Mouse (Mus musculus) C2C12 (cell line): ENCODE data around the gene Map3k4. TPM values are rescaled to one million over a fixed set of nuclear protein-coding genes. Genes with fewer than 3 reads are reported as not detected.

Experiments used
- H3K27me3 ChIP-seq: one replicate; pipeline ENCODE4 v1.6.1; 2011; ENCODE audit not compliant: control insufficient read depth, insufficient read depth, insufficient read length
- H3K36me3 ChIP-seq: one replicate; pipeline ENCODE4 v1.6.1; 2011; ENCODE audit not compliant: control insufficient read depth, insufficient read depth
- H3K4me3 ChIP-seq: one replicate; pipeline ENCODE4 v1.5.1; 2011; ENCODE audit warnings: mild to moderate bottlenecking, control low read depth; ENCODE audit not compliant: poor library complexity, insufficient read depth, severe bottlenecking
- H3K79me2 ChIP-seq: one replicate; pipeline ENCODE4 v1.6.1; 2011; ENCODE audit not compliant: control insufficient read depth, insufficient read depth
- H3K79me3 ChIP-seq: one replicate; pipeline ENCODE4 v1.6.1; 2011; ENCODE audit warnings: low read depth, control low read depth
- H3ac ChIP-seq: one replicate; pipeline ENCODE3; 2011; ENCODE audit warnings: low read depth; ENCODE audit not compliant: control insufficient read depth, insufficient read length
- CEBPB ChIP-seq: IDR thresholded peaks from one replicate; pipeline ENCODE4 v1.6.1; 2011; ENCODE audit warnings: low read depth, mild to moderate bottlenecking, control low read depth, moderate library complexity
- CTCF ChIP-seq: IDR thresholded peaks from one replicate; pipeline ENCODE4 v1.5.1; 2011; ENCODE audit not compliant: control insufficient read depth, insufficient read depth, insufficient read length
- FOSL1 ChIP-seq: IDR thresholded peaks from one replicate; pipeline ENCODE4 v1.8.0; 2011; ENCODE audit warnings: mild to moderate bottlenecking, low read length; ENCODE audit not compliant: poor library complexity, insufficient read depth, severe bottlenecking
- MAX ChIP-seq: IDR thresholded peaks from one replicate; pipeline ENCODE4 v1.6.1; 2011; ENCODE audit warnings: mild to moderate bottlenecking, control low read depth
- MYOD1 ChIP-seq: IDR thresholded peaks from one replicate; pipeline ENCODE4 v1.6.1; 2011; ENCODE audit warnings: low read depth; ENCODE audit not compliant: control insufficient read depth, insufficient read length
- MYOG ChIP-seq: IDR thresholded peaks from one replicate; pipeline ENCODE4 v1.6.1; 2011; ENCODE audit not compliant: control insufficient read depth, insufficient read length; ENCODE audit errors: extremely low read depth
- USF1 ChIP-seq: IDR thresholded peaks from one replicate; pipeline ENCODE4 v1.6.1; 2011; ENCODE audit warnings: low read depth, mild to moderate bottlenecking, control low read depth, moderate library complexity
- long read RNA-seq, 2 experiments: library from polyadenylated mRNA; unstranded; transcript quantifications; one replicate each; pipeline ENCODE4 v2.0.0; 2019 to 2020
- polyA plus RNA-seq: library from polyadenylated mRNA; unstranded; fragments of >200 nt; fragmentation: generic; extraction: Trizol; gene quantifications from one replicate; pipeline ENCODE4 v1.2.1, GENCODE M21; 2012; ENCODE audit warnings: missing spikeins

Map3k4 gene
- polyA plus RNA-seq: 20.9 TPM
- long read RNA-seq, experiment 1, partial matches to known transcripts: 4 of 13 reads
- long read RNA-seq, experiment 1, other reads (novel, unspliced or antisense): 4 of 13 reads
- long read RNA-seq, experiment 2, full-length matches to known transcripts: 85 of 130 reads
- long read RNA-seq, experiment 2, partial matches to known transcripts: 24 of 130 reads
- long read RNA-seq, experiment 2, other reads (novel, unspliced or antisense): 21 of 130 reads

- Histone ChIP-seq H3ac (peak within 1 kb of the TSS; percentile 88), H3K27me3 (no peaks in the 10 kb centered on the region), H3K4me3 (peak within 1 kb of the TSS; percentile 95), H3K36me3 (no peaks in the 10 kb centered on the region), H3K79me2 (peaks cover 48% of the 10 kb centered on the region), H3K79me3 (peaks cover 18% of the 10 kb centered on the region)
- TF ChIP-seq CEBPB (no peak), MAX (no peak), FOSL1 (no peak), MYOG (no peak), CTCF (peak; percentile 21), MYOD1 (no peak), USF1 (no peak)
Observed at GRCm38 (mm10) chr17:12318663-12319201, at the start of gene Map3k4. TSS of gene Map3k4 (minus strand) at chr17:12318796.

GRCm38 (mm10) chr17:12367373-12367930, 48.9 kb upstream of the Map3k4 start:
- H3K4me3 ChIP-seq: no peak overlapping the region
- TF ChIP-seq MAX (no peak), CTCF (peak; percentile 83)
- H3K79me3 ChIP-seq: no peaks in the 10 kb centered on the region
- H3K36me3 ChIP-seq: no peaks in the 10 kb centered on the region
- no peak overlapping the region for H3ac ChIP-seq
- no peaks in the 10 kb centered on the region for H3K79me2 ChIP-seq
- H3K27me3 ChIP-seq: no peaks in the 10 kb centered on the region

DNA sequence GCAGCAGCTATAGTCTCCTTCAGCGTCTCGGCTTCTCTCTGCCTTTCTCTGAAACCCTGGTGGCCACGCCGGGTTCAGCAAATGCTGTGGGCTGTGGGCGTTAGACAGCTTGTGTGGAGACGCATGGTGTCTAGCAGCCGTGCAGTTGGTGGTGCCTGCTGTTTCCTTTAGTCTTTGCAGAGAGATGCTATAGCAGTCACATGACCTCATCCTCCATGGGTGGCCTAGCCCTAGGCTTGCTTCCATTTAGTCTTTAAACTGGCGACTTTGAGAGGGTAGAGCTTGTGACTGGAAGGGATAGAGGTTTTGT, 45.8 kb upstream of the Map3k4 start:
- Histone ChIP-seq H3K79me2 (no peaks in the 10 kb centered on the region), H3K79me3 (no peaks in the 10 kb centered on the region), H3K36me3 (no peaks in the 10 kb centered on the region), H3ac (peak overlapping the region; percentile 13), H3K4me3 (no peak overlapping the region), H3K27me3 (no peaks in the 10 kb centered on the region)
- TF ChIP-seq USF1: peak; percentile 82
- no peak for TF ChIP-seq MYOD1

- H3K79me3 ChIP-seq: no peaks in the 10 kb centered on the region
- no peak for TF ChIP-seq MAX
- TF ChIP-seq USF1: no peak
- peak; percentile 61 for TF ChIP-seq CEBPB
- TF ChIP-seq CTCF: no peak
- TF ChIP-seq FOSL1: no peak
- H3ac ChIP-seq: peak overlapping the region; percentile 13
- no peaks in the 10 kb centered on the region for H3K79me2 ChIP-seq
- H3K27me3 ChIP-seq: no peaks in the 10 kb centered on the region
- no peaks in the 10 kb centered on the region for H3K36me3 ChIP-seq
- H3K4me3 ChIP-seq: no peak overlapping the region
Observed at GRCm38 (mm10) chr17:12363601-12364425, 45.2 kb upstream of the Map3k4 start.

DNA sequence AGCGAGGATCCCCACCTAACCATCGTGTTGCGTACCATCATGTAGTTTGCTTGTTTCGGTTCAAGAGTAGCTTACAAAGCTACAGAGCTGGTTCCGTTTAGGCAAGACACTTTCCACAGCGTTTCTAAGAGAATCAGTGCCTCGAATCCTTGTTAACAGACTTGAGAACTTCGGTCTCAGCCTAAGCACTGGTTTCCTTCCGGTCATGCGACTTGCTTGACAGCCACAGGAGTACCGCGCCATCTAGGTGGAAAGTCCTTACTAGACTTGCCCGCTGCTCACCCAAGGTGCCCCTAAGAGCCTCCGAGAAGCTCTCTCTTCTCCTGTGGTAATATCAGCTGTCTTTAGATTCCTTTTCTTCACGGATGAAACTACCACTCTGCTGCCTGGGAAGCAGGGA, 41.3 kb upstream of the Map3k4 start:
- Histone ChIP-seq H3K79me3 (no peaks in the 10 kb centered on the region), H3K27me3 (no peaks in the 10 kb centered on the region), H3ac (no peak overlapping the region), H3K79me2 (no peaks in the 10 kb centered on the region), H3K4me3 (no peak overlapping the region), H3K36me3 (no peaks in the 10 kb centered on the region)
- no peak for TF ChIP-seq CTCF
- TF ChIP-seq CEBPB: no peak
- no peak for TF ChIP-seq MYOD1
- no peak for TF ChIP-seq USF1
- TF ChIP-seq MYOG: no peak
- TF ChIP-seq MAX: no peak
- no peak for TF ChIP-seq FOSL1
